Mouse (Mus musculus) lung, postnatal 10 days (tissue): ENCODE measurements around the gene Asphd1.
"Not testable (repeated sequence)": the region's sequence is repeated elsewhere in the genome, so short reads cannot be mapped to it uniquely, and the experiment has no call there.

Experiments
- DNase-seq: peaks from one replicate; pipeline ENCODE4 v3.0.0; 2021

Asphd1 gene

GRCm38 (mm10) chr7:126950647-126951615 lies 1.5 kb upstream of the Asphd1 start:
- DNase-seq = no peak

- peak; percentile 93 for DNase-seq
Measured at GRCm38 (mm10) chr7:126949793-126950646, 638 bp upstream of the Asphd1 start, which contains the start of gene Sez6l2. Sez6l2 (plus strand) TSS chr7:126950563.

DNA sequence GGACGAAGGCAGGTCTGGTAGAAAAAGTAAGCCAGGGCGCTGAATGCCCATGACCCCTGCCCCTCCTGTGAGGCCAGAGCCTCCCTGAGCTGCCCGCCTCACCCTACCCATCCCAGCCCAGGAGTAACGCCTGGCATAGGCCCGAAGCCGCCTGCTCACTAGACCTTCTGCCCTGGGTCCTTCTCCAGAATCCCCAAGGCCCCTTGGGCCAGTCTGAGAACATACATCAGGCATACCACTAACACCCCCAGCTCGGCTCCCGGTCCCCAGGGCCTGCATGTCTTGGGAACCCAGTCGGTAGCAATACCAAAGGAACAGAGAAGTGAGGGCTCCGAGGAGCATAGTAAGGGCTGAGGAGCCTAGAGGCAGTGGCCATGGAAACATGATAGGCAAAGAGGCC lies 756 bp downstream of the Asphd1 start:
- DNase-seq = no peak

GRCm38 (mm10) chr7:126946530-126946929 lies 2.9 kb downstream of the Asphd1 start:
- peak; percentile 65 for DNase-seq

- no peak for DNase-seq
Measured at GRCm38 (mm10) chr7:126941801-126942200, 7.6 kb downstream of the Asphd1 start.

DNA sequence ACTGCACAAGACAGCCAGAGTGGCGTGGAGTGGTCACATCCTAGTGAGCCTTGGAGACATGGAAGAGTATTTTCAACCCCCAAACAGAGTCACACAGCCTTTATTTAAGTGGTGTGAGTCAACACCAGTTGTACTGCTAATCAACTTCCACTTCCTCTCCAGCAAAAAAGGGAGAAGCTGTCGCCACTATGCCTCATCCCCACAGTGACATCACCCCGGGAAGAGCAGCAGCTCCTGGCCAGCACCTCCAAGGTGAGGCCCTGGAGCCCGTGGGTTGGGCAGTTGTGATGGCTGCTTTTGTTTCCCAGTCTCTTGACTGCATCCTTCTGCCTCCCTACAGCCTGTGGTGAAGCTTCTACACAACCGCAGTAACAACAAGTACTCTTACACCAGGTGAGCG lies 8.2 kb downstream of the Asphd1 start:
- DNase-seq = no peak

GRCm38 (mm10) chr7:126932652-126933051 lies 16.7 kb downstream of the Asphd1 start:
- no peak for DNase-seq

DNA sequence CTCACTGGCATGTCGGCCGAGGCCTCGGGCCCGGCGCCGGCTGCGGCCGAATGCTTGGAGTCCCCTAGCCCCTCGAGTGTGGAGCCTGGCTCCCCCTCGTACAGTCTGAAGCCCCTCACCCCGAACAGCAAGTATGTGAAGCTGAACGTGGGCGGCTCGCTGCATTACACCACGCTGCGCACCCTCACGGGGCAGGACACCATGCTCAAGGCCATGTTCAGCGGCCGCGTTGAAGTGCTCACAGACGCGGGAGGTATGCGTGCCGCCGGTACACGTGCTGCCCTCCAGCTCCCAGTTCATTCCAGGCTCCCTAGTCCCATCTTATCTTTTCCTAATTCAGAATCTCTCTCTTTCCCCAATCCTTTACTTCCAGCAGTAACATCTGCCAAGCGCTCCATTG lies 20.3 kb downstream of the Asphd1 start:
- no peak for DNase-seq

- peak; percentile 96 for DNase-seq
Measured at GRCm38 (mm10) chr7:126928384-126929037, 20.9 kb downstream of the Asphd1 start, which contains the start of gene Kctd13. Kctd13 (plus strand) TSS chr7:126928879.

DNA sequence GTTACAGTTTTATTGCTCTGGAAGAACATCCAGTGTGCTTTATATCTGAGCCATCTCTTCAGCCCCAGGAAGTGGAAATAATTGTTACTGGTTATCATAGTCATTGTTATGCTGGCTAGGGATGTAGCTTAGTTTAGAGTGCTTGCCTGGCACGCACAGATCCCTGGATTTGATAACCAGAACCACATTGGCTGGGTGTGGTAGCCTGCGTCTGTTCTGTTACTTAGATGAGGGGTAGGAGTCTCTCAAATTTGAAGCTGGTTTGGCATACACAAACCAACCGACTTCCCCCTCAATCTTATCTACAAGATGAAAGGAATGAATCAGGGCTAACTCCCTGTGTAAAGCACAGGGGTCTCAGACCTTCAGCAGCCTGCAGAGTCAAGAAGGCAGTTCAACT lies 23.1 kb downstream of the Asphd1 start:
- DNase-seq = no peak

DNA sequence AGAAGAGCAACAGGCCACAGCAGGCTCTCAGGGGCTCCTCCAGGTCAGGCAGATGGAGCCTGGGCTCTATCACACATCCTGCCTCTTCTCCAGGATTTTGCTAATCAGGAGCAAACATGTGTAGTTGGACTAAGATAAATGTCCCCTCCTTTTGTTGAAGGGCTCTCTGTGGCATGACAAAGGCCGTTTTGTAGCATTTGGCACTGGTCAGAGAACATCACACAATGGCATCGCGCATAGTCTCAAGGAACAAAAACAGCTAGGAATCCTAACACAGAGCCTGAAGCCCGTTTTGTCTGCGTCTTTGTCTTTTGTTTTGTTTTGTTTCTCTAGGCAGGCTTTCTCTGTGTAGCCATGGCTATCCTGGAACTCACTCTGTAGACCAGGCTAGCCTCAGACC lies 25.4 kb downstream of the Asphd1 start:
- no peak for DNase-seq

DNA sequence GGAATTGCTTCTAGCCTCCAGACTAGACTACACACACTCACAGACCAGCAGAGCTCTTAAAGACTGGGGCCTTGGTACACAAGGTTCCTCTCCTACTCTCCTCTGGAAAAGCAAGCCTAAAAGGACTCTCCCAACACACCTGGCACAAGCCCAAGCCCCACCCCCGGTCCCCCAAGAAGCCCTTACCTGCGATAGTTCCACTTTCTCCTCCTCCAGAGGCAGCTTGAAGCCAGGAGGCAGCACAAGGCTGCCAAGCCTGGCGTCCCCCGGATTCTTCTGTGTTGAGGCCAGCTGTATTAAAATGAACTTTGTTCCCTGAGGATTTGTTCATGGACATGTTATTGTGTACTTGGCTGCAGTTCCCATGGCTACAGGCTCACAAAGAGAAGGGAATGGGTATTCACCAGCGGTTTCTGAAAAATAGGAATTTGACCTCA lies 26.7 kb downstream of the Asphd1 start, which contains the start of gene Tmem219:
Gene Tmem219 (minus strand): TSS at position 294 of the 437 bp plus-strand sequence.
- DNase-seq = peak; percentile 78

GRCm38 (mm10) chr7:126921563-126921962 lies 27.8 kb downstream of the Asphd1 start:
- no peak for DNase-seq

GRCm38 (mm10) chr7:126919973-126920372 lies 29.4 kb downstream of the Asphd1 start:
- DNase-seq = no peak

- DNase-seq = not testable (repeated sequence)
Measured at GRCm38 (mm10) chr7:126918356-126918755, 31.0 kb downstream of the Asphd1 start.

DNA sequence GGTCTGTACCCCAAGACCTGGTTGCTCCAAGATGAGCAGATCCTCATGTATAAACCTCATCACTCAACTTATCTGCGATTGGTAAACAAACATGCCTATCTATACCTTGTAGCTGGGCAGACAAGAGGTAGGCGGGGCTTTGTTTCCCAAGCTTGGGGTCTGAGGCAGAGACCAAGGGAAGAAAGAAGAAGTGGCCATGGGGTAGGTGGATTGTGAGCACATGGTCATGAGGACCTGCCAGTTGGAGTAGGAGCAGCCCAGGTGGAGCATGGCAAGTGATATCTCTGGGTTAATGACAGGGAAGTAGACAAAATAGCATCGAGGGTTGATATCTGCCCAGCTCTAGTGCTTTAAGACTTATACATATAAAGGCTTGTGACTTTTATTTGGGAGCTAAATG lies 34.5 kb downstream of the Asphd1 start:
- no peak for DNase-seq

DNA sequence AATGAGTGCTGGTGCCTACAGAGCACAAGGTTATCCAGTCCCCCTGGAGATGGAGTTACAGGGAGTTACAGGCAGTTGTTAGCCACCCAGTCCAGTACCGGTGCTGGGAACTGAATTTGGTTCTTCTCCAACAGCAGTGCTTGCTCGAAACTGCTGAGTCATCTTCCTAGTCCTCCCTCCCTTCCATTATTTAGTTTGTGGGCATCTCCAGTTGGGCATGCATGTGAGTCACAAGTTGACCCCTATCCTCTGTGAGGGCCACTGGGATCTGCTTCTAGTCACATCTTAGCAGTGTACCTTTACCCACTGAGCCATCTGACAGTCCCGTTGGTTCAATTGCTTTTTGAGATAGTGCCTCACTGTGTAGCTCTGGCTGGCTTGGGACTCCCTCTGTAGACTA lies 43.8 kb downstream of the Asphd1 start:
- no peak for DNase-seq

- DNase-seq = not testable (repeated sequence)
Measured at GRCm38 (mm10) chr7:126899781-126900180, 49.6 kb downstream of the Asphd1 start.

GRCm38 (mm10) chr7:126898102-126898990 lies 51.0 kb downstream of the Asphd1 start:
- peak; percentile 97 for DNase-seq

DNA sequence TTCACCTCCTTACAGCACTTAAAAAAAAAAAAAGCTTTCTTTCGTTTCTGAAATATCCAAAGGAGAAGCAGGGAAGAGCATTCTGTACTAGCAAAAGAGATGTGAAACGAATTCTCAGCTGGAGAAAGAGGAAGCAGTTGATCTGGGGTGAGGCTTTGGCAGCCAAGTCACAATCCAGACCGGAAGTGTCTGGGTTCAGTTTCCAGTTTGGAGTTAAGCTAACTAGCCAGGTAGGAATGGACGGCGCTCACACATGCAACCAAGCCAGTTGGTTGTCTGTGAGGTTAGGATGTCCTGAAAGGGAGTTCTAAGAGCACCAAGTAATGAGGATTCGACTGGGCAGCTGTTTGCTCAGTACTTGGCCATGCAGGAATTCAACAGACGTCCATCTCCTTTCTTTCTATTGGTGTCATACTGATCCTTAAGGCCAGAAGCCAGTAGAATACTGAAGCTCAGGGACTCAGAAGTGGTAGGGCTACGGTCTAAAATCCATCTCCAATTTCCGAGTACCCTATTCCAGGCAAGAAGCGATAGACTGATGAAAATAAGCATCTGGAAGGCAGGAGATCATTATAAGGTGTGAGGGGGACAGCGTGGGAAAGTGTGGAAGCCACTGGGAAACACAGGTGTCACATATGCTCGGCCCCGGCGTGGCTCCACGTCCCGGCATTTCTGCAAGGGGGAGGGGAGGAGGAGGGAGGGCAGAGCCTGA lies 51.8 kb downstream of the Asphd1 start:
- DNase-seq = peak; percentile 32

DNA sequence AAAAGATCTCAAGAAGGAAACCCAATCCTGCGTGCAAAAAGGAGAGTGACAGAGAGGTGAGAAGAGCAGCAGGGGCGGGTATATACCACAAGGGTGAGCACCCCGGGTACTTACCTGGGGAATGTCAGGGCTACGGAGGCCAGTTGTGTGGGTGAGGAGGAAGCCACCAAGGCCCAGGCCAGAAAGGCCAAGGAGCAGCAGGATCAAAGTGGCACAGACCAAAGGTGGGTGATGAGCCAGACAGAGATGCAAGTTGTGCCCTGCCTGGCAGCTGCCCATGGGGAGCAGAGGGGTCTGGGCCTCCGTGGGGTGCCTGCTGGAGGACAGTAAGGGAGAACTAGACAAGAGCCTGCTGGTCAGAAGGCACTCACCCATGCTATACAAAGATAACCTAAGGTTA lies 52.5 kb downstream of the Asphd1 start:
- DNase-seq = no peak
